Mouse (Mus musculus): ENCODE measurements at regions not wholly inside any gene's neighbourhood (a gene's known extent, or its start where the extent isn't known, plus 50 kb on each side); places are given as distances from the start of the nearest gene placed in this dataset.

- no peak for TF ChIP-seq TAL1 (IDR thresholded peaks at IDR 0.05; ENCODE audit: low read length)
- TF ChIP-seq GATA1 (IDR thresholded peaks at IDR 0.05; ENCODE audit: low read length): no peak
Measured at GRCm38 (mm10) chr3:115596523-115596922, 118.3 kb downstream of the S1pr1 start.

All from erythroblast, embryonic 14.5 days (primary cell).